Mouse (Mus musculus): ENCODE results near the gene Rd3l. TPM values are rescaled to one million over a fixed set of nuclear protein-coding genes. Genes with fewer than 3 reads are reported as not detected.

Rd3l gene
- polyA plus RNA-seq, 1 experiment from 2014 or later: not detected

DNA sequence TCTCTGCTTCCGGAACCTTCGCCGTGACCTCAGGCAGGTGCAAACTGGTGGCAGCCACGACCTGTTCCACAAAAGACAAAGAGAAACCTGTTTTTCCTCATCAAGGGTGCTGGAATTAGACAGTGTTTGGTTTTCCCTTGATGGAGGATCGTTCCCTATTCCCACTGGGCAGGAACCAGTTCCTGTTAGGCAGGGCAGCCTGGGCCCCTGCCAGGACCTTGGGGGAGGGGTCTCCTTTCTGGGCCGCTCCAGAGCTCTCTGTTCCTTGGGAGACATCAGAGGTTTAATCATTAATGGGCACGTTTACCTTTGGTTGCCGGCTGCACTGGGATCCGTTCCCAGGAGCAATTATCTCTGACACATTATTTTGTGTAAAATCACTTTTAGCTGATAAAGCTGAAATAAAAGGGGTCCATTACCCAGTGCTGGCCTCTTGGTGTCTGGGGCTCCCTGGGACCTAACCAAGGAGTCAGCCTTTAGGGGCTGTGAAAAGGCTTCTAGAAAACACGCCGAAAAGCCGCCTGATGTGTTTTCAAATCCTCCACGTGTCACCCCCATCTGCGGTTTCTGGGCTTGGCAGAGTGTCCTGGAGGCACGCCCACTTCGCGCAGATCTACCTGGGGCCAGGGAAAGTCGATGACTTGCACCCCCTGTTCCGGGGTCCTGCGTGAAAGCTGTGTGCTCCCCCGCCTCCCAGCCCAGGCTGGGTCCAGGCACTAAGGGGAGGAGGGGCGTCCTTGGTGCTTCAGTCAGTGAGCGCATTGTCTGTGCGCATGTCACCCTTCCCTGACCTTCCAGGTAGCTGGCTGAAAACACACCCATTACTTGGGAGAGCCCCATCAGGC, 44.2 kb downstream of the Rd3l start:
- peak overlapping the region; percentile 25; the same call in 1 of the 2 replicates for H3K4me2 ChIP-seq (replicated peaks)
- peak overlapping the region; percentile 53; the same call in 1 of the 2 replicates for H3K27ac ChIP-seq
- no peak for ATAC-seq (ENCODE audit: low FRiP score, low read depth)
- H3K27me3 ChIP-seq: no peaks in the 10 kb centered on the region
- no peaks in the 10 kb centered on the region for H3K9me3 ChIP-seq
- 0 out of 2 replicates have a peak overlapping the region, but pooled peaks have one; percentile 39 for H3K9ac ChIP-seq
- WGBS: 38% methylated on average over 24 of the region's 24 CpGs
- no peak overlapping the region for H3K4me3 ChIP-seq
- H3K4me1 ChIP-seq: peaks cover 56% of the 10 kb centered on the region
- H3K36me3 ChIP-seq: no peaks in the 10 kb centered on the region

DNA sequence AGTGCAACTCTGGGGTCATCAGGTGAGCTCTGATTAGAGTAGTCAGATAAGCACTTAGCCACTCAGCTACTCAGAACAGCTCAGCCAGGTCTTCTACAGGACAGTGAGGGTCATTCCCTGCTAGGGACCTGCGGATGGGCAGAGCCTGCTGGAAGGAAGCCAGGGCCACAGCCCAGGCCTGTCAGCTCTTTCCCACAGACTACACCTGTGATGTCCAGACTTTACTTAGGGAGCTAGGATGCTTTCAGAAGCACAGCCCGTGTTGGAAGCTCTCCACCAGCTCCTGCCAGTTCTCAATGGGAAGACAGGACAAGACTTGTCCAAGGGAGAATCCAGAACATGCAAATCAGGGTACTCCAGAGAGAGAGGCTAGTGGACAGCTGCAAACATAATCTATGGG, 47.1 kb downstream of the Rd3l start:
- H3K27me3 ChIP-seq: no peaks in the 10 kb centered on the region
- no peak for ATAC-seq (ENCODE audit: low FRiP score, low read depth)
- no peaks in the 10 kb centered on the region for H3K9me3 ChIP-seq
- no peak overlapping the region for H3K4me3 ChIP-seq
- H3K4me2 ChIP-seq (replicated peaks): no peak overlapping the region
- H3K36me3 ChIP-seq: no peaks in the 10 kb centered on the region
- no peak overlapping the region for H3K9ac ChIP-seq
- H3K4me1 ChIP-seq: peaks cover 47% of the 10 kb centered on the region
- no peak overlapping the region for H3K27ac ChIP-seq
- WGBS: 75% methylated on average over 2 of the region's 2 CpGs

DNA sequence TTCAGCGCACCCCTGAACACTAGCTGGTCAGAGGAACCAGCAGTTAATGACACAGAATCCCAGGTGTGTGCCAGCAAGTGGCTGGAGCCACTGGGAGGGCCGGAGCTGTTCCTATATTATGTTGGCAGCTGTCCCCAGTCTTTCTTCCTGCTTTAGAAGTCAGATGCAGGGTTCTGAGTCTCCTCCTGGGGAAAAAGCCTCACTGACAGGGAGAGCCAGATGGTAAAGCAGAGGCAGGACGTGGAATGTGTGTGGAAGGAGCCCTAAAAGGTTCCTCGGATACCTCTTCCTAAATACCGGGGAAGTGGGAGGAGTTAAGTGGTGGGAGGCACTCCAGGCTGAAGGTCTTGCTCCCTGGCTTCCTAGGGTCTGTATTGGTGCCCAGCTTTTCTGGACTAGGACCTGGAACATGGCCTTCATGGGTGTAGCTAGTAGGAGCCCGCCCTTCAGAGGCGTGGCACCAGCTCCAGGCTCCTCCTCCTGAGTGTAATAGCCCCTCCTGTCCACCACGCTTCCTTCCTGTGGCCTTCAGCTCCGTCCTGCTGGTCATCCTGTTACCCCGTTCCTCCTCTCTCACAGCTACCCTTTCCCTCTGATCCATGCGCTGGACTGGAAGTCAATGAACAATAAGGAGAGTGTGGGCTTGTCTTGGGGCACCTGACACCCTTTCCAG, 47.9 kb downstream of the Rd3l start:
- Histone ChIP-seq H3K4me3 (no peak overlapping the region), H3K27me3 (no peaks in the 10 kb centered on the region), H3K4me1 (peaks cover 39% of the 10 kb centered on the region), H3K36me3 (no peaks in the 10 kb centered on the region), H3K9me3 (no peaks in the 10 kb centered on the region), H3K9ac (no peak overlapping the region), H3K27ac (peak overlapping the region; percentile 2; the same call in 1 of the 2 replicates), H3K4me2 (replicated peaks) (no peak overlapping the region)
- ATAC-seq (ENCODE audit: low FRiP score, low read depth): no peak
- 47% methylated on average over 11 of the region's 11 CpGs for WGBS

DNA sequence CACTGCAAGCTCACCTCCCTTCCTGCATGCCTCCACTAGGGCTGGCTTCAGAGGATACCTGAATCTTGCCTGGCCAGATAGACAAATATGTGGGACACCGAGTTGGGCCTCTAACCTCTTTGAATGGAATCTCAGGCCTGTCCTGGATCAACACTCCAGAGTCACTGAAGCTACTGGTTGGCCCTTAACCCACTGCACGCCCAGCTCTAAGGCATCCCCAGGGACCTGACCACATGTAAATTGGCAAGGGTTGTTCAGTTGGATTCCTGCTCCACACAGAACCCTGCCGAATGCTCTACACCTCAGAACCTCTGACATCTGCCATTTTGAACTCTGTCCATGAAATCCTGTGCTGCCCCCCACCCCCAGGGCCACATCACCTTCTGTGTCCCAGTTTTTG, 48.6 kb downstream of the Rd3l start:
- no peaks in the 10 kb centered on the region for H3K9me3 ChIP-seq
- H3K27ac ChIP-seq: no peak overlapping the region
- no peaks in the 10 kb centered on the region for H3K27me3 ChIP-seq
- H3K4me1 ChIP-seq: peaks cover 33% of the 10 kb centered on the region
- H3K36me3 ChIP-seq: no peaks in the 10 kb centered on the region
- H3K4me2 ChIP-seq (replicated peaks): no peak overlapping the region
- no peak overlapping the region for H3K4me3 ChIP-seq
- no peak overlapping the region for H3K9ac ChIP-seq
- no peak for ATAC-seq (ENCODE audit: low FRiP score, low read depth)
- WGBS: 65% methylated on average over 3 of the region's 3 CpGs

DNA sequence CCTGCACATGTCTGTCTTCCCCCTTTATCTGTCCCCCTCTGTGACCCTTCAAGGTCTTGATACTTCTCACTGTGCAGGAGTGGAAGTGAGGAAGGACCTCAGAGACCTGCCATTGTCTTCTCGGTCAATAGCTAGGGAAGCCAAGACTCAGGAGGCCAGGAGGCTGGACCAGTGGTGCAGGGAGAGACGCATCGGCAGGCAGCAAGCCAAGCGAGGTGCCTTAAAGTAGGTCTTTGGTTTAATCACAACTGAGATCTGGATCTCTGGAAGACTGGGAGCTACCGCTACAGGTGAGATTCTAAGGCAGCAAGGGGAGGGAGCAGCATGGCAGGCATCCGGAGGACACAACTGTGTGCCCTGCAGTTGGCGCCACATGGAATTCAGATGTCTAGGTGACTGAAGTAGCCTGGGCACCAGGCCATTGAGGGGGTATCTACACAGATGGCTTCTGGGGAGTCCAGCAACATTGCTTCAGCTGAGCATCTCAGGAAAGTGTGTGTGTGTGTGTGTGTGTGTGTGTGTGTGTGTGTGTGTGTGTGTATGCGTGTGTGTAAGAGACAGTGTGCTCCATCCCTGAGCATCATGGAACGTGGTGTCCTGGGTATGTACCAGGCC, 49.6 kb downstream of the Rd3l start:
- ATAC-seq (ENCODE audit: low FRiP score, low read depth): no peak
- Histone ChIP-seq H3K9me3 (no peaks in the 10 kb centered on the region), H3K36me3 (no peaks in the 10 kb centered on the region), H3K4me3 (no peak overlapping the region), H3K9ac (no peak overlapping the region), H3K4me1 (peaks cover 31% of the 10 kb centered on the region), H3K27me3 (no peaks in the 10 kb centered on the region), H3K4me2 (replicated peaks) (no peak overlapping the region), H3K27ac (no peak overlapping the region)
- WGBS: 87% methylated on average over 9 of the region's 9 CpGs

Other genes with a start within 250 kb of the Rd3l start
- 112 and 113 TPM in 2 replicates for gene Klc1, start 222.5 kb downstream of the Rd3l start, polyA plus RNA-seq (2015; fragmentation: Nextera tagmentation; extraction: Ambion mirVana)
- 7.2 and 11.0 TPM in 2 replicates for gene Xrcc3, start 167.4 kb downstream of the Rd3l start, polyA plus RNA-seq (2015; fragmentation: Nextera tagmentation; extraction: Ambion mirVana)
- 105 and 111 TPM in 2 replicates for gene Zfyve21, start 167.1 kb downstream of the Rd3l start, polyA plus RNA-seq (2015; fragmentation: Nextera tagmentation; extraction: Ambion mirVana)
- 12.0 and 13.2 TPM in 2 replicates for gene Ppp1r13b, start 73.2 kb downstream of the Rd3l start, polyA plus RNA-seq (2015; fragmentation: Nextera tagmentation; extraction: Ambion mirVana)
- 622 and 628 TPM in 2 replicates for gene Atp5mpl, start 14.3 kb downstream of the Rd3l start, polyA plus RNA-seq (2015; fragmentation: Nextera tagmentation; extraction: Ambion mirVana)
- 0.68 and 0.98 TPM in 2 replicates for gene Tdrd9, start 9.8 kb downstream of the Rd3l start, polyA plus RNA-seq (2015; fragmentation: Nextera tagmentation; extraction: Ambion mirVana)
- gene Aspg, start 125.4 kb upstream of the Rd3l start, polyA plus RNA-seq (2015; fragmentation: Nextera tagmentation; extraction: Ambion mirVana): 1.5 and 2.1 TPM in 2 replicates
- gene Kif26a, start 164.9 kb upstream of the Rd3l start, polyA plus RNA-seq (2015; fragmentation: Nextera tagmentation; extraction: Ambion mirVana): 5.7 and 6.4 TPM in 2 replicates